Mouse (Mus musculus): ENCODE measurements around the gene Rmnd5a. TPM values are rescaled to one million over a fixed set of nuclear protein-coding genes. Genes with fewer than 3 reads are reported as not detected.

Gene Rmnd5a
- polyA plus RNA-seq, 1 experiment from 2014 or later: 18.7 TPM

Other genes starting within 250 kb of the Rmnd5a start
- gene Fabp1, start 240.8 kb downstream of the Rmnd5a start, polyA plus RNA-seq (2016; fragmentation: Nextera tagmentation; extraction: Ambion mirVana): not detected in 2 replicates
- 33.0 and 37.3 TPM in 2 replicates for gene Krcc1, start 169.0 kb downstream of the Rmnd5a start, polyA plus RNA-seq (2016; fragmentation: Nextera tagmentation; extraction: Ambion mirVana)
- gene Smyd1, start 118.4 kb downstream of the Rmnd5a start, polyA plus RNA-seq (2016; fragmentation: Nextera tagmentation; extraction: Ambion mirVana): 2.5 and 2.8 TPM in 2 replicates
- 0.14 TPM in 1 of 2 replicates, not detected in the other for gene Cd8b1, start 117.8 kb downstream of the Rmnd5a start, polyA plus RNA-seq (2016; fragmentation: Nextera tagmentation; extraction: Ambion mirVana)
- gene Cd8a, start 67.2 kb downstream of the Rmnd5a start, polyA plus RNA-seq (2016; fragmentation: Nextera tagmentation; extraction: Ambion mirVana): not detected in 2 replicates
- gene Rnf103, start 53.3 kb upstream of the Rmnd5a start, polyA plus RNA-seq (2016; fragmentation: Nextera tagmentation; extraction: Ambion mirVana): 20.6 and 22.4 TPM in 2 replicates
- 50.8 and 53.0 TPM in 2 replicates for gene Chmp3, start 103.2 kb upstream of the Rmnd5a start, polyA plus RNA-seq (2016; fragmentation: Nextera tagmentation; extraction: Ambion mirVana)
- gene Kdm3a, start 192.4 kb upstream of the Rmnd5a start, polyA plus RNA-seq (2016; fragmentation: Nextera tagmentation; extraction: Ambion mirVana): 62.3 and 67.8 TPM in 2 replicates